Mouse (Mus musculus) hindbrain, embryonic 10.5 days (tissue): Measurements from ENCODE around the gene Krtap24-1. TPM values are rescaled to one million over a fixed set of nuclear protein-coding genes. Genes with fewer than 3 reads are reported as not detected.

Source experiments
- DNase-seq: peaks from one replicate; pipeline ENCODE4 v3.0.0-alpha.2; 2017; ENCODE audit warnings: low spot score
- H3K27ac ChIP-seq: fragments of 300-500 bp; sonication (generic); 2 replicates; pipeline ENCODE4 v1.5.1; 2016; ENCODE audit warnings: mild to moderate bottlenecking, moderate library complexity
- H3K27me3 ChIP-seq: fragments of 300-500 bp; sonication (generic); 2 replicates; pipeline ENCODE4 v1.6.1; 2016; ENCODE audit warnings: mild to moderate bottlenecking; ENCODE audit not compliant: poor library complexity, insufficient read depth, severe bottlenecking
- H3K36me3 ChIP-seq: fragments of 300-500 bp; sonication (generic); 2 replicates; pipeline ENCODE4 v1.6.1; 2016; ENCODE audit warnings: mild to moderate bottlenecking, moderate library complexity
- H3K4me1 ChIP-seq: fragments of 300-500 bp; sonication (generic); replicated peaks from 2 replicates; pipeline ENCODE4 v1.6.1; 2016; ENCODE audit warnings: mild to moderate bottlenecking
- H3K4me3 ChIP-seq: fragments of 300-500 bp; sonication (generic); 2 replicates; pipeline ENCODE4 v1.5.1; 2016; ENCODE audit warnings: mild to moderate bottlenecking, moderate library complexity
- H3K9me3 ChIP-seq: fragments of 300-500 bp; sonication (generic); 2 replicates; pipeline ENCODE4 v1.6.1; 2016; ENCODE audit warnings: mild to moderate bottlenecking, moderate library complexity
- WGBS: fragments of 180-500 bp; shearing (Covaris S2); methylation state at CpG from one replicate; pipeline ENCODE4 v1.1.7; 2016; 5-methylcytosine and 5-hydroxymethylcytosine counted together
- polyA plus RNA-seq: library from polyadenylated mRNA; unstranded; fragments of >200 nt; fragmentation: Nextera tagmentation; extraction: Ambion mirVana; gene quantifications from 2 replicates; pipeline ENCODE4 v1.2.1, GENCODE M21; 2016

The Krtap24-1 gene
- polyA plus RNA-seq: not detected in 2 replicates

GRCm38 (mm10) chr16:88611922-88612321, at the start of gene Krtap24-1:
Gene Krtap24-1 (minus strand): TSS chr16:88612279.
- H3K9me3 ChIP-seq: no peaks in the 10 kb centered on the region
- no peaks in the 10 kb centered on the region; the same call in 1 of the 2 replicates for H3K4me1 ChIP-seq
- H3K4me3 ChIP-seq: no peak within 1 kb of the TSS
- no peak for DNase-seq
- 94% methylated on average over 8 of the region's 8 CpGs for WGBS
- no peaks in the 10 kb centered on the region for H3K27me3 ChIP-seq
- H3K36me3 ChIP-seq: no peaks in the 10 kb centered on the region
- H3K27ac ChIP-seq: no peak within 1 kb of the TSS

- WGBS: 68% methylated on average over 1 of the region's 1 CpGs
- no peaks in the 10 kb centered on the region for H3K4me1 ChIP-seq
- no peak for DNase-seq
Measured at GRCm38 (mm10) chr16:88657426-88657825, 45.3 kb upstream of the Krtap24-1 start.

GRCm38 (mm10) chr16:88651952-88652351, 39.9 kb upstream of the Krtap24-1 start:
- DNase-seq: no peak
- 76% methylated on average over 2 of the region's 2 CpGs for WGBS
- no peaks in the 10 kb centered on the region for H3K27me3 ChIP-seq
- H3K27ac ChIP-seq: no peak overlapping the region
- H3K4me1 ChIP-seq: peaks cover 6% of the 10 kb centered on the region
- H3K9me3 ChIP-seq: no peaks in the 10 kb centered on the region
- H3K36me3 ChIP-seq: no peaks in the 10 kb centered on the region
- H3K4me3 ChIP-seq: no peak overlapping the region

More at GRCm38 (mm10) chr16:88657426-88657825, 45.3 kb upstream of the Krtap24-1 start:
- no peaks in the 10 kb centered on the region for H3K9me3 ChIP-seq
- no peaks in the 10 kb centered on the region for H3K36me3 ChIP-seq
- H3K27ac ChIP-seq: no peak overlapping the region
- H3K4me3 ChIP-seq: no peak overlapping the region
- H3K27me3 ChIP-seq: no peaks in the 10 kb centered on the region

- DNase-seq: no peak
- Histone ChIP-seq H3K27ac (no peak overlapping the region), H3K36me3 (no peaks in the 10 kb centered on the region), H3K4me3 (no peak overlapping the region), H3K9me3 (no peaks in the 10 kb centered on the region), H3K4me1 (peaks cover 9% of the 10 kb centered on the region), H3K27me3 (no peaks in the 10 kb centered on the region)
- WGBS: 96% methylated on average over 1 of the region's 1 CpGs
Measured at GRCm38 (mm10) chr16:88651082-88651481, 39.0 kb upstream of the Krtap24-1 start.

GRCm38 (mm10) chr16:88647358-88647846, 35.3 kb upstream of the Krtap24-1 start, which contains the start of gene Krtap26-1:
Gene Krtap26-1 (minus strand): TSS chr16:88647796.
- Histone ChIP-seq H3K4me1 (peaks cover 9% of the 10 kb centered on the region), H3K27ac (no peak within 1 kb of the TSS), H3K27me3 (no peaks in the 10 kb centered on the region), H3K4me3 (no peak within 1 kb of the TSS), H3K9me3 (no peaks in the 10 kb centered on the region), H3K36me3 (no peaks in the 10 kb centered on the region)
- DNase-seq: no peak
- 84% methylated on average over 10 of the region's 10 CpGs for WGBS

GRCm38 (mm10) chr16:88646366-88647111, 34.5 kb upstream of the Krtap24-1 start:
- no peak for DNase-seq
- no peaks in the 10 kb centered on the region for H3K9me3 ChIP-seq
- no peak overlapping the region for H3K27ac ChIP-seq
- no peaks in the 10 kb centered on the region for H3K27me3 ChIP-seq
- H3K4me3 ChIP-seq: no peak overlapping the region
- H3K36me3 ChIP-seq: no peaks in the 10 kb centered on the region
- peaks cover 9% of the 10 kb centered on the region for H3K4me1 ChIP-seq
- WGBS: 85% methylated on average over 8 of the region's 8 CpGs

- DNase-seq: no peak
- Histone ChIP-seq H3K27me3 (no peaks in the 10 kb centered on the region), H3K9me3 (no peaks in the 10 kb centered on the region), H3K4me1 (no peaks in the 10 kb centered on the region), H3K27ac (no peak overlapping the region), H3K4me3 (no peak overlapping the region), H3K36me3 (no peaks in the 10 kb centered on the region)
- 89% methylated on average over 3 of the region's 3 CpGs for WGBS
Measured at GRCm38 (mm10) chr16:88640053-88640452, 28.0 kb upstream of the Krtap24-1 start.

- Histone ChIP-seq H3K27me3 (no peaks in the 10 kb centered on the region), H3K36me3 (no peaks in the 10 kb centered on the region), H3K9me3 (no peaks in the 10 kb centered on the region), H3K27ac (no peak overlapping the region), H3K4me1 (0 out of 2 replicates have a peak, but pooled peaks cover 2% of the 10 kb centered on the region), H3K4me3 (no peak overlapping the region)
- WGBS: 59% methylated on average over 4 of the region's 4 CpGs
- DNase-seq: peak; percentile 7
Measured at GRCm38 (mm10) chr16:88635142-88635541, 23.1 kb upstream of the Krtap24-1 start.

GRCm38 (mm10) chr16:88631474-88631873, 19.4 kb upstream of the Krtap24-1 start:
- 80% methylated on average over 4 of the region's 4 CpGs for WGBS
- no peak for DNase-seq
- H3K9me3 ChIP-seq: no peaks in the 10 kb centered on the region
- H3K4me3 ChIP-seq: no peak overlapping the region
- H3K4me1 ChIP-seq: 0 out of 2 replicates have a peak, but pooled peaks cover 2% of the 10 kb centered on the region
- no peak overlapping the region for H3K27ac ChIP-seq
- H3K36me3 ChIP-seq: no peaks in the 10 kb centered on the region
- no peaks in the 10 kb centered on the region for H3K27me3 ChIP-seq

- H3K9me3 ChIP-seq: no peaks in the 10 kb centered on the region
- no peak within 1 kb of the TSS for H3K4me3 ChIP-seq
- no peak within 1 kb of the TSS for H3K27ac ChIP-seq
- no peak for DNase-seq
- H3K4me1 ChIP-seq: no peaks in the 10 kb centered on the region
- 93% methylated on average over 4 of the region's 4 CpGs for WGBS
- H3K27me3 ChIP-seq: no peaks in the 10 kb centered on the region
- H3K36me3 ChIP-seq: no peaks in the 10 kb centered on the region
Measured at GRCm38 (mm10) chr16:88627566-88627965, 15.5 kb upstream of the Krtap24-1 start, which contains the start of gene 2310079G19Rik. Gene 2310079G19Rik (minus strand): TSS chr16:88627666.

- no peak overlapping the region for H3K4me3 ChIP-seq
- WGBS: 70% methylated on average over 4 of the region's 4 CpGs
- DNase-seq: no peak
- no peaks in the 10 kb centered on the region for H3K36me3 ChIP-seq
- H3K27ac ChIP-seq: no peak overlapping the region
- H3K4me1 ChIP-seq: no peaks in the 10 kb centered on the region; the same call in 1 of the 2 replicates
- no peaks in the 10 kb centered on the region for H3K27me3 ChIP-seq
- H3K9me3 ChIP-seq: no peaks in the 10 kb centered on the region
Measured at GRCm38 (mm10) chr16:88612712-88613111, 633 bp upstream of the Krtap24-1 start.

- 92% methylated on average over 6 of the region's 6 CpGs for WGBS
- Histone ChIP-seq H3K9me3 (no peaks in the 10 kb centered on the region), H3K36me3 (no peaks in the 10 kb centered on the region), H3K4me1 (peaks cover 4% of the 10 kb centered on the region), H3K4me3 (no peak overlapping the region), H3K27ac (no peak overlapping the region), H3K27me3 (no peaks in the 10 kb centered on the region)
- no peak for DNase-seq
Measured at GRCm38 (mm10) chr16:88604570-88604969, 7.5 kb downstream of the Krtap24-1 start.

GRCm38 (mm10) chr16:88602464-88602863, 9.6 kb downstream of the Krtap24-1 start:
- no peak overlapping the region for H3K4me3 ChIP-seq
- WGBS: 71% methylated on average over 1 of the region's 1 CpGs
- H3K4me1 ChIP-seq: peaks cover 4% of the 10 kb centered on the region
- no peaks in the 10 kb centered on the region for H3K27me3 ChIP-seq
- no peaks in the 10 kb centered on the region for H3K36me3 ChIP-seq
- DNase-seq: no peak
- H3K9me3 ChIP-seq: no peaks in the 10 kb centered on the region
- no peak overlapping the region for H3K27ac ChIP-seq
